Mouse (Mus musculus) liver, embryonic 16.5 days (tissue): ENCODE data around the gene Sema6b. TPM values are rescaled to one million over a fixed set of nuclear protein-coding genes. Genes with fewer than 3 reads are reported as not detected.
A peak's percentile ranks its signal among the peaks of the same experiment; 100 is the strongest.

Experiments used
- ATAC-seq: fragments of 200-750 bp; cut with Nextera tagmentation; 2 replicates; pipeline ENCODE4 v1.8.0; 2017; ENCODE audit warnings: low read depth, mild to moderate bottlenecking, moderate number of reproducible peaks, moderate library complexity
- H3K27ac ChIP-seq: fragments of 300-500 bp; sonication (generic); 2 replicates; pipeline ENCODE4 v1.5.1; 2014; ENCODE audit warnings: mild to moderate bottlenecking, low read length
- H3K27me3 ChIP-seq: fragments of 300-500 bp; sonication (generic); 2 replicates; pipeline ENCODE4 v1.6.1; 2014; ENCODE audit warnings: low read depth, low read length, mixed read lengths; ENCODE audit not compliant: control insufficient read depth, insufficient read depth
- H3K36me3 ChIP-seq: fragments of 300-500 bp; sonication (generic); 2 replicates; pipeline ENCODE4 v1.6.1; 2014; ENCODE audit warnings: mild to moderate bottlenecking; ENCODE audit not compliant: control insufficient read depth, insufficient read depth
- H3K4me1 ChIP-seq: fragments of 300-500 bp; sonication (generic); 2 replicates; pipeline ENCODE4 v1.6.1; 2014; ENCODE audit warnings: low read depth, low read length, mixed read lengths; ENCODE audit not compliant: control insufficient read depth
- H3K4me2 ChIP-seq: fragments of 300-500 bp; sonication (generic); 2 replicates; pipeline ENCODE4 v1.6.1; 2014; ENCODE audit warnings: low read depth, low read length, mixed read lengths
- H3K4me3 ChIP-seq: fragments of 300-500 bp; sonication (generic); 2 replicates; pipeline ENCODE4 v1.5.1; 2014; ENCODE audit warnings: low read depth, mild to moderate bottlenecking, low read length
- H3K9ac ChIP-seq: fragments of 300-500 bp; sonication (generic); 2 replicates; pipeline ENCODE4 v1.6.1; 2014; ENCODE audit warnings: low read depth, low read length
- H3K9me3 ChIP-seq: fragments of 300-500 bp; sonication (generic); replicated peaks from 2 replicates; pipeline ENCODE4 v1.6.1; 2016; ENCODE audit warnings: low read length; ENCODE audit not compliant: control insufficient read depth
- WGBS: fragments of 180-500 bp; shearing (Covaris S2); extraction: QIAGEN DNeasy Blood & Tissue Kit; methylation state at CpG from one replicate; pipeline ENCODE4 v1.1.7; 2014; ENCODE audit not compliant: insufficient replicate concordance; 5-methylcytosine and 5-hydroxymethylcytosine counted together
- polyA plus RNA-seq: library from polyadenylated mRNA; unstranded; fragments of >200 nt; fragmentation: Nextera tagmentation; extraction: Ambion mirVana; gene quantifications from 2 replicates; pipeline ENCODE4 v1.2.1, GENCODE M21; 2015

Sema6b gene
- polyA plus RNA-seq, 1 experiment from 2014 or later = 1.3 TPM

GRCm38 (mm10) chr17:56124377-56125275 is 15.5 kb downstream of the Sema6b start:
- Histone ChIP-seq H3K9ac (no peak overlapping the region; the same call in 1 of the 2 replicates), H3K4me2 (peak overlapping the region; percentile 60), H3K4me3 (peak overlapping the region; percentile 37), H3K36me3 (no peaks in the 10 kb centered on the region), H3K4me1 (peaks cover 5% of the 10 kb centered on the region), H3K27ac (no peak overlapping the region), H3K9me3 (no peaks in the 10 kb centered on the region; the same call in 1 of the 2 replicates), H3K27me3 (peaks cover 28% of the 10 kb centered on the region)
- 32% methylated on average over 59 of the region's 59 CpGs for WGBS
- ATAC-seq = no peak

GRCm38 (mm10) chr17:56123681-56124340 is 16.3 kb downstream of the Sema6b start:
- Histone ChIP-seq H3K9me3 (no peaks in the 10 kb centered on the region; the same call in 1 of the 2 replicates), H3K27me3 (peaks cover 33% of the 10 kb centered on the region), H3K4me2 (peak overlapping the region; percentile 60), H3K36me3 (no peaks in the 10 kb centered on the region), H3K9ac (no peak overlapping the region), H3K4me1 (peaks cover 5% of the 10 kb centered on the region), H3K4me3 (peak overlapping the region; percentile 37; the same call in 1 of the 2 replicates), H3K27ac (no peak overlapping the region)
- ATAC-seq = no peak
- 65% methylated on average over 59 of the region's 59 CpGs for WGBS

- Histone ChIP-seq H3K9me3 (no peaks in the 10 kb centered on the region; the same call in 1 of the 2 replicates), H3K36me3 (no peaks in the 10 kb centered on the region), H3K4me1 (peaks cover 5% of the 10 kb centered on the region), H3K4me2 (no peak overlapping the region), H3K27me3 (peaks cover 39% of the 10 kb centered on the region), H3K27ac (no peak overlapping the region), H3K4me3 (no peak overlapping the region), H3K9ac (no peak overlapping the region)
- WGBS = 77% methylated on average over 12 of the region's 12 CpGs
- no peak for ATAC-seq
Observed at GRCm38 (mm10) chr17:56123161-56123560, 17.0 kb downstream of the Sema6b start.

GRCm38 (mm10) chr17:56121826-56122225 is 18.3 kb downstream of the Sema6b start, which contains the start of gene Lrg1:
Lrg1 (minus strand) TSS chr17:56122001.
- Histone ChIP-seq H3K36me3 (no peaks in the 10 kb centered on the region), H3K27me3 (peaks cover 39% of the 10 kb centered on the region), H3K27ac (no peak within 1 kb of the TSS), H3K4me2 (no peak within 1 kb of the TSS), H3K9me3 (no peaks in the 10 kb centered on the region; the same call in 1 of the 2 replicates), H3K4me3 (no peak within 1 kb of the TSS; the same call in 1 of the 2 replicates), H3K4me1 (peaks cover 9% of the 10 kb centered on the region), H3K9ac (no peak within 1 kb of the TSS; the same call in 1 of the 2 replicates)
- WGBS = 26% methylated on average over 2 of the region's 2 CpGs
- no peak for ATAC-seq

- H3K4me1 ChIP-seq = peaks cover 9% of the 10 kb centered on the region
- 7% methylated on average over 64 of the region's 66 CpGs for WGBS
- H3K36me3 ChIP-seq = no peaks in the 10 kb centered on the region
- H3K4me2 ChIP-seq = peak overlapping the region; percentile 36
- peak overlapping the region; percentile 40 for H3K4me3 ChIP-seq
- peaks cover 39% of the 10 kb centered on the region for H3K27me3 ChIP-seq
- peak; percentile 45 for ATAC-seq
- H3K9ac ChIP-seq = no peak overlapping the region; the same call in 1 of the 2 replicates
- no peaks in the 10 kb centered on the region; the same call in 1 of the 2 replicates for H3K9me3 ChIP-seq
- H3K27ac ChIP-seq = no peak overlapping the region
Observed at GRCm38 (mm10) chr17:56119981-56120880, 19.9 kb downstream of the Sema6b start.

GRCm38 (mm10) chr17:56119431-56119830 is 20.7 kb downstream of the Sema6b start:
- Histone ChIP-seq H3K9me3 (no peaks in the 10 kb centered on the region; the same call in 1 of the 2 replicates), H3K36me3 (no peaks in the 10 kb centered on the region), H3K27me3 (peaks cover 39% of the 10 kb centered on the region), H3K4me2 (peak overlapping the region; percentile 36; the same call in 1 of the 2 replicates), H3K27ac (no peak overlapping the region), H3K9ac (no peak overlapping the region), H3K4me3 (no peak overlapping the region), H3K4me1 (peaks cover 9% of the 10 kb centered on the region)
- ATAC-seq = peak; percentile 22; the same call in 1 of the 2 replicates
- 29% methylated on average over 12 of the region's 12 CpGs for WGBS

GRCm38 (mm10) chr17:56117251-56117710 is 22.9 kb downstream of the Sema6b start, which contains the start of gene Plin5:
Plin5 (minus strand) TSS chr17:56117596.
- ATAC-seq = peak; percentile 72
- Histone ChIP-seq H3K27me3 (peaks cover 33% of the 10 kb centered on the region), H3K9ac (peak within 1 kb of the TSS; percentile 35; the same call in 1 of the 2 replicates), H3K9me3 (no peaks in the 10 kb centered on the region), H3K4me1 (peaks cover 9% of the 10 kb centered on the region), H3K27ac (no peak within 1 kb of the TSS), H3K4me2 (peak within 1 kb of the TSS; percentile 60), H3K36me3 (no peaks in the 10 kb centered on the region), H3K4me3 (peak within 1 kb of the TSS; percentile 50)
- 3% methylated on average over 27 of the region's 27 CpGs for WGBS

- H3K27ac ChIP-seq = no peak overlapping the region
- H3K4me2 ChIP-seq = no peak overlapping the region
- no peaks in the 10 kb centered on the region for H3K9me3 ChIP-seq
- no peaks in the 10 kb centered on the region for H3K36me3 ChIP-seq
- peaks cover 9% of the 10 kb centered on the region for H3K4me1 ChIP-seq
- H3K27me3 ChIP-seq = peaks cover 26% of the 10 kb centered on the region
- ATAC-seq = 0 out of 2 replicates have a peak, but pooled peaks have one; percentile 15
- WGBS = 56% methylated on average over 10 of the region's 10 CpGs
- no peak overlapping the region for H3K9ac ChIP-seq
- H3K4me3 ChIP-seq = no peak overlapping the region
Observed at GRCm38 (mm10) chr17:56116193-56116592, 23.9 kb downstream of the Sema6b start.
